Mouse (Mus musculus): ENCODE measurements around the gene Lin9. TPM values are rescaled to one million over a fixed set of nuclear protein-coding genes. Genes with fewer than 3 reads are reported as not detected.

Gene Lin9
- total RNA-seq (2012; rRNA removed): 9.9 and 10.2 TPM in 2 replicates
- 10 to 100 TPM in 1 of 2 experiments, not detected in 1; 11.1 TPM for polyA plus RNA-seq (2012; ENCODE audit: insufficient read depth in 1 of 2, insufficient read length in 2 of 2, low read depth in 1 of 2, low replicate concordance in 2 of 2, missing spikeins in 1 of 2)

DNA sequence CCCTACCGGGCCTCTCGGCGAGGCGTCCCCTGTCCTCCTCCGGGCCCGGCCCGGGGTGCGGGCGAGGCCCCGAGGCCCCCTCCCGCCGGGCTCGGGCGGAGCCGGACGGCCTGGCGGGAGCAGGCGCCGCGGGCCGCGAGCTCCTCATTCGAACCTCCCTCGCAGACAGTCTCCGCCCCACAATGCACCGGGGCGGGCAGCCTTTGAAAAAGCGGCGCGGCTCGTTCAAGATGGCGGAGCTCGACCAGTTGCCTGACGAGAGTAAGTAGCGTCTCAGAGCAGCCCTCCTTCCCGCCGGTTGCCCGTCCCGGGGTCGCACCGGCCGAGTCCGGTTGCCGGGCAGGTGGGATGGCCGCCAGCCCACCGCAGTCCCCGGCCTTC is at the start of gene Lin9:
Lin9 (plus strand) TSS at position 14 of the 381 bp plus-strand sequence.
- peak; percentile 92 for DNase-seq (ENCODE audit: low read depth, low spot score)
- Histone ChIP-seq H3K27ac (ENCODE audit: control insufficient read depth, low read depth, low read length) (peak within 1 kb of the TSS; percentile 80), H3K36me3 (ENCODE audit: control insufficient read depth in 1 of 2, insufficient read depth in 2 of 2, low read length in 2 of 2) (peaks cover 0 to 21% of the 10 kb centered on the region in 2 experiments; a peak in 2 of 4 replicates), H3K4me1 (ENCODE audit: control insufficient read depth in 1 of 2, insufficient read depth in 2 of 2, low read length in 2 of 2) (peaks cover 0 to 18% of the 10 kb centered on the region in 2 experiments; a peak in 2 of 4 replicates), H3K9me3 (replicated peaks; ENCODE audit: insufficient read depth, low read length) (no peaks in the 10 kb centered on the region), H3K27me3 (ENCODE audit: control insufficient read depth in 1 of 2, insufficient read depth in 2 of 2, low read length in 2 of 2) (no peaks in the 10 kb centered on the region), H3K79me2 (ENCODE audit: control insufficient read depth, insufficient read depth, low read length, poor library complexity) (peaks cover 45% of the 10 kb centered on the region), H3K4me3 (ENCODE audit: control insufficient read depth in 1 of 2, insufficient read depth in 1 of 2, low read depth in 2 of 2, low read length in 2 of 2) (peak within 1 kb of the TSS; percentile 90 to 97), H3K9ac (ENCODE audit: control insufficient read depth, low read depth, low read length, poor library complexity, severe bottlenecking) (peak within 1 kb of the TSS; percentile 100)
- peak; percentile 70; the same call in 1 of the 2 replicates for TF ChIP-seq POLR2AphosphoS2 (IDR thresholded peaks at IDR 0.05; ENCODE audit: low read length)
- no peak for TF ChIP-seq USF2 (IDR thresholded peaks at IDR 0.05; ENCODE audit: borderline replicate concordance in 1 of 2, insufficient read depth in 1 of 2, low read depth in 1 of 2, low read length in 2 of 2)
- TF ChIP-seq TCF12 (IDR thresholded peaks at IDR 0.05; ENCODE audit: low read depth, low read length): peak; percentile 78
- no peak for TF ChIP-seq MYC (IDR thresholded peaks at IDR 0.05; ENCODE audit: low read depth, low read length)
- TF ChIP-seq POLR2A (IDR thresholded peaks at IDR 0.05; ENCODE audit: control insufficient read depth in 1 of 2, insufficient read depth in 1 of 2, low read depth in 1 of 2, low read length in 2 of 2, poor library complexity in 1 of 2): peak; percentile 92 to 97
- no peak for TF ChIP-seq JUND (IDR thresholded peaks at IDR 0.05; ENCODE audit: low read depth, low read length)
- TF ChIP-seq POLR2AphosphoS5 (IDR thresholded peaks at IDR 0.05; ENCODE audit: borderline replicate concordance, low read depth, low read length): no peak
- peak; percentile 89 for TF ChIP-seq NELFE (IDR thresholded peaks at IDR 0.05; ENCODE audit: low read depth, low read length)
- TF ChIP-seq MAX (IDR thresholded peaks at IDR 0.05; ENCODE audit: low read length): 0 out of 2 replicates have a peak, but pooled peaks have one; percentile 44
- peak; percentile 43; the same call in 1 of the 2 replicates for TF ChIP-seq MXI1 (IDR thresholded peaks at IDR 0.05; ENCODE audit: low read depth, low read length)
- TF ChIP-seq NRF1 (IDR thresholded peaks at IDR 0.05; ENCODE audit: insufficient read depth, low read depth, low read length, poor library complexity, severe bottlenecking): peak; percentile 51; the same call in 1 of the 2 replicates
- TF ChIP-seq KAT2A (conservative IDR thresholded peaks at IDR 0.05; ENCODE audit: low read depth, low read length): no peak
- no peak for TF ChIP-seq BHLHE40 (IDR thresholded peaks at IDR 0.05; ENCODE audit: borderline replicate concordance, low read depth, low read length)
- 0 out of 2 replicates have a peak, but pooled peaks have one; percentile 19 for TF ChIP-seq UBTF (IDR thresholded peaks at IDR 0.05; ENCODE audit: borderline replicate concordance, insufficient read depth, low read depth, low read length)
- TF ChIP-seq ETS1 (IDR thresholded peaks at IDR 0.05; ENCODE audit: low read depth, low read length): 0 out of 2 replicates have a peak, but pooled peaks have one; percentile 17
- peak; percentile 77 for TF ChIP-seq HCFC1 (IDR thresholded peaks at IDR 0.05; ENCODE audit: low read depth, low read length)
- peak; percentile 50; the same call in 1 of the 2 replicates for TF ChIP-seq SIN3A (IDR thresholded peaks at IDR 0.05; ENCODE audit: low read length)
- TF ChIP-seq ZKSCAN1 (IDR thresholded peaks at IDR 0.05; ENCODE audit: low read depth, low read length): no peak
- TF ChIP-seq ZC3H11A (IDR thresholded peaks at IDR 0.05; ENCODE audit: low read depth, low read length): no peak
- peak; percentile 92 for TF ChIP-seq TBP (IDR thresholded peaks at IDR 0.05; ENCODE audit: low read depth, low read length)
- TF ChIP-seq ZMIZ1 (IDR thresholded peaks at IDR 0.05; ENCODE audit: low read depth, low read length): peak; percentile 76
